Mouse (Mus musculus): ENCODE data around the gene Ccdc43.
"Not testable (repeated sequence)": the region's sequence is repeated elsewhere in the genome, so short reads cannot be mapped to it uniquely, and the experiment has no call there.

The Ccdc43 gene

DNA sequence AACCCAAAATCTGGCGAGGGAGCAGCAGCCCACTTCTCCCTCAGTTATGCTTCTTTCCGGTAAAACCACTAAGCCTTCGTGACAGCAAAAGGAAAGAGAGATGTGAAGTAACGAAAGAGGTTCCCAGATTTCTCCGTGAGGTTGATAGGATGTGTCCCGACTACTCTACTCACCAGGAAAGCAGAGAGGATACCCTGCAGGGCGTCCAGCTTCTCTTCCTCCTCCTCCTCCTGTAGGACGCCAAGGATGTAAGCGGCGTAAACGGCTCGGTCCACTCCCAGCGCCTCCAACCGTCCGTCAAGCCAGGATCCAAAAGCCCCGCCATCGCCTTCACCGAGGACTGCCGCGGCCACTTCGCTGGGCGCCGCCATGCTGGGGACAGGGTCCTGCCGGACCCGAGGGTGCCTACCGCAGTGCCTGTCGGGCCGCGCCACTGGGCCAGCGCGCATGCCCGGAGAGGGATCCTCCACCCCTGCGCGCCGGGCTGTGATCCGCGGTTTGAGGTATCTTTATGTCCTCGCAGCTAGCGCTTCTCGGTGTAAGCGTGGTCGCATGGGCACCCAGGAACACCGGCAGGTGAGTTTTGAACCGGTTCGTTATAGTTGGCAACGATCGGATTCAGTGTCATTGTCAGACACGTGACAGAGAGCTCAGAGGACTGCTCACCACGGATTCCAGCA is at the start of gene Ccdc43:
TSS of gene Ccdc43 (minus strand) at position 445 of the 680 bp plus-strand sequence.
- DNase-seq, result peak; percentile 83

DNA sequence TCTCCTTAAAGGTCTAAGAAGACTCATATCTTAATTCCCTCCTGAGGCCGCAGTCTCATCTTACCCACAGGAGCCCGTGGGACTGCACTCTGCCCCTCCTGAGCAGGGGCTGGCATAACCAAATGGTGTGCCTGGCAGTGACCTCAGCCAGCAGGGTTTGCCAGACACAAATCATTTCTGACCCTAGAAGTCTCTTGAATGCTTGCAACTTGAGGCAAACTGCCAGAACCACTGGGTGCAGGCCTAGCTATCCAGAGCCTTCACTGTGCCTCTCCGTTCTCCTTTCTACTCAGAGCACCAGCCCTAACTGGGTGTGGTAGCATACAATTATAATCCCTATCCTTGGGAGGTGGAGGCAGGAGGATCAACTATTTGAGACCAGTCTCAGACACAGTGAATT is 47.2 kb upstream of the Ccdc43 start:
- no peak for DNase-seq

DNA sequence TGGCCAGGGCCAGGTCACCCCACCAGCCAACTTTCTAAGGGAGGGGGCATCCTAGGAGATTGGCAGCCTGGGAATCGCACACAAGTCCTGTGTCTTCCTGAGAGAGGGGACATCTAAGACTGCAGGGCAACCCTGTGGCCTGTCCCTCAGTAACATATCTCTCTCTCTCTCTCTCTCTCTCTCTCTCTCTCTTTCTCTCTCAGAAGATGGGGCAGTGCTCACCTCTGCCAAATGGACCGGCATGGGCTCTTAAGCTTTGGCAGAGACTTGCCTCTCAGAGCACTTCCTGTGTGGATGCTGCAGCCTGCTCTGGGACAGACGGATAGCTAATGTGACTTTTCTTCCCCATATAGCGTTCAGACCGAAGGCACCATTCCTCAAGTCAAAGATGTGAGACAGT is 45.3 kb upstream of the Ccdc43 start:
- no peak for DNase-seq

DNA sequence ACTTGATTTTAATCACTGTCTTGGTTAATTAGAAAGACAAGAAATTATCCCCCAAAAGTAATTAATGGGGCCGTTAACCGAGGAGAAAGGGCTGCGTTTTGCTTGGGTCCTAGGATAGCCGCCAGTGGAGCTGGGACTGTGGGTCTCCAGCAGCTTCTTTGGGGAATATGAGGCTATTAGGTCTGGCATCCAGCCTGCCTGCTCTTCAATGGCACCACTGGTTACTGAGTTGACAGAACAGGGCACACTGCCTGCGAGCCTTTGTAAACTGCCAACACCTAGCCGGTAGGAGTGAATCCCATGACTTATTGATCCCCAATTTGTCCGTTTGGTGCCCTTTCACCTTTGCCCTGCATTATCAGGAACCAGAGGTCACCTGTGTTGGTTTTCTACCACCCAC is 44.5 kb upstream of the Ccdc43 start:
- DNase-seq, result no peak

- no peak for DNase-seq
These were observed 43.8 kb upstream of the Ccdc43 start for GRCm38 (mm10) chr11:102741129-102741950.

DNA sequence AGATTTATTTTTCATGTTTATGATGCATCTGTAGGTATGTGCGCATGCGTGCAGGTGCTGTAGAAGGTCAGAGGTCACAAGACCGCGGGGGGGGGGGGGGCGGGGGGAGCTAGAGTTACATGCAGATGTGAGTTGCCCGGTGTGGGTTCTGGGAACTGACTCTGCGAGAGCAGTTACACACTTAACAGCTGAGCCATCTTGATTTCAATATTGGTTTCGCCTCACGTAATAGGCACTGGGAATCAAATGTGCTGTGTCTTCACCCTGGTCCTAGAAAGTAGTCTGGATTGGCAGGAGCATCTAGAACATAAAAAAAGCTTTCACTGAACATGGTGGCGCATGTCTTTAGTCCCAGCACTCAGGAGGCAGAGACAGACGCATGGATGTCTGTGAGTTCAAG is 43.1 kb upstream of the Ccdc43 start:
- no peak for DNase-seq

- peak; percentile 61 for DNase-seq
These were observed 41.8 kb upstream of the Ccdc43 start for GRCm38 (mm10) chr11:102739278-102739966.

- DNase-seq, result no peak
These were observed 40.5 kb upstream of the Ccdc43 start for GRCm38 (mm10) chr11:102738046-102738445.

DNA sequence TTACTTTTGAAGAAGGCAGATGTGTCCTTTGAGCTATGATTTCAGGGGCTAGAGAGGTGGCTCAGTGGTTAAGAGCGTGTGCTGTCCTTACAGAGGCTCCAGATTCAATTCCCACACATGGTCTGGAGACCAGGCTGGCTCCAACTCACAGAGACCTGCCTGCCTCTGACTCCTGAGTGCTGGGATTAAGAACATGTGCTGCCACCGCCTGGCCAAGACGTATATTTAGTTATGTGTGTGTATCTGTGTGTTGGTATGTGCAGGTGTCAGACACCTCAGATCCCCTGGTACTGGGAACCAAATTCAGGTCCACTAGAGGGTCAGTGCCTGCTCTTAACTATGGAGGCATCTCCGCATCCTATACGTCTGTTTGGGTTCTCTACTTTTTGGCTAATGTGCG is 37.4 kb upstream of the Ccdc43 start:
- no peak for DNase-seq

- no peak for DNase-seq
These were observed 35.6 kb upstream of the Ccdc43 start for GRCm38 (mm10) chr11:102733146-102733545.

DNA sequence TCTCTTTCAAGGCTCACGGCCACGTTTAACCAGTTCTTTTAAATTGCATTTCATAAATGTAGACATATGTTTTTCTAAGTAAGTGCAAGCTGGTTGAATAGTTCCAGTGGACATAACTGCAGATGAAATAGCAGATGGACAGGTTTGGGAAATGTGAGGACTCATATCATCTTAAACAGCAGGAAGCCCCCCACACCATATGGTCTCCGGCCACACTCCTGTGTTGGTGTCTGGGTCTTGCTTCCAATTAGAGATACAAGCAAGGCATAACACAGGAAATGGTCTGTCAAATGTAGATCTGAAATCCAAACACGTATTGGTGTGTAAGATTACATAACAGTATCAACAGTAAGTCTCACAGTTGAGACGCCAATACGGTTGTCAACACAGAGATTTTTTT is 33.8 kb upstream of the Ccdc43 start:
- no peak for DNase-seq

- no peak for DNase-seq
These were observed 32.3 kb upstream of the Ccdc43 start for GRCm38 (mm10) chr11:102729835-102730234.

DNA sequence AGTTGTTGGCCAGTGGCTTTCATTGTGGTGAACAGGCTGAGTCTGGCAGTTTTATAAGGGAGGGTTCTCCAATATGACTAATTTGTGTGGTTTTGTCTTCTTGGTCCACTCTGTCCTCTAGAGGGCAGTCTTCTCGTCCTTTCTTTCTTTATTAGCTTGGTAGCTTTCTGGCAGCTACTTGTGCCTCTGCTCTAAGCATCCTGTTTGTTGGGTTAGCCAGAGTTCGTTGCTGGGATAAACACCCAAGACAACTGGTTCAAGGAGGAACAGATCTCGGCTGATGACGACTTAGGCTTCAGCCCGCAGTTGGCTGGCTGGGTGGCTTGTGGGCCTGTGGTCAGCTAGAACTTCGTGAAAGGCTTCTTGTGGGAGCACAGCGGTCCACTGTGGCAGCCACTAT is 31.0 kb upstream of the Ccdc43 start:
- DNase-seq, result no peak

DNA sequence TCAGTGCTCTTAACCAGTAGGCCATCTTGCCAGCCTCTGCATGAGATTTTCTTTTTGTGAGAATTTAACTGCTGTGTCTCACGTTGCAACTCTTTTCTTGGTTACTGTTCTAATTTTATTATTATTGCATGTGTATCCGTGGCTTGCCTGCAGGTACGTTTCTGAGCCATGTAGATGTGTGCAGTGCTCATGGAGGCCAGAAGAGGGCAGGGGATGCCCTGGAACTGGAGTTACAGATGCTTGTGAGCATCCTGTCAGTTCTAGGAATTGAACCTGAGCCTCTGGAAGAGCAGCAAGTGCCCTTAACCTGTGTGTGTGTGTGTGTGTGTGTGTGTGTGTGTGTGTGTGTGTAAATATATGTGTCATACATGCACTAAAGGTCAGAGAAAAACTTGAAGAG is 28.0 kb upstream of the Ccdc43 start:
- DNase-seq, result no peak

- no peak for DNase-seq
These were observed 18.6 kb upstream of the Ccdc43 start for GRCm38 (mm10) chr11:102716135-102716534.

DNA sequence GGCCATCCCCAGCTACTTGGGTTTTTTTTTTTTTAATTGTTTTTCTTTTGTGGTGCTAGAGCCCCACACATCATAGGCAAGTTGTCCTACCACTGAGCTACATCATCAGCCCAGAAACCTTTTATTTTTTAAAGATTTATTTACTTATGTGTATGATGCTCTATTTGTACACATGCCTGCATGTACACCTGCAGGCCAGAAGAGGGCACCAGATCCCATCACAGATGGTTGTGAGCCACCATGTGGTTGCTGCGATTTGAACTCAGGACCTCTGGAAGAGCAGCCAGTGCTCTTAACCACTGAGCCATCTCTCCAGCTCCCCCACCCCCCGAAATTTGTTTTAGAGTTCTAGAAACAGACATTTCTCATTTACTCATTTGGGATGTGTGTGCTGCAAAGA is 17.0 kb upstream of the Ccdc43 start:
- DNase-seq, result not testable (repeated sequence)

DNA sequence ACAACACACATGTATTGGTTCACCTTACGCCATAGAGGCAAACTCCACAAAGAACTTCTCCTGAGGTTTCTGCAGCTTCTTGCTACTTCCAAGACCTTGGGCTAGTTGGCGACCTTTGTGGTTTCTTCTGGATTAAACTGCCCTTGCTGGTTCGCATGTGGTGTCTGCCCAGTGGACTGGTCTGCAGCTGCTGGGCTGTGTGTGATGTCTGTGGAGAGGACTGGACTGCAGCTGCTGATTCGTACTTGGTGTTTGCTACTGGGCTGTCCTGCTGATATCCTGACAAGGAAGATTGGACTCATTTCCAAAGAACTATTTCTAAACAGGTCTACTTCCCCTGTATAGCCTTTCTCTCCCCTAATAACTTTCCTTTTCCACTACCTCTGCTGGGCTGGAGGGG is 14.8 kb upstream of the Ccdc43 start:
- no peak for DNase-seq

- not testable (repeated sequence) for DNase-seq
These were observed 4.6 kb upstream of the Ccdc43 start for GRCm38 (mm10) chr11:102702206-102702605.

DNA sequence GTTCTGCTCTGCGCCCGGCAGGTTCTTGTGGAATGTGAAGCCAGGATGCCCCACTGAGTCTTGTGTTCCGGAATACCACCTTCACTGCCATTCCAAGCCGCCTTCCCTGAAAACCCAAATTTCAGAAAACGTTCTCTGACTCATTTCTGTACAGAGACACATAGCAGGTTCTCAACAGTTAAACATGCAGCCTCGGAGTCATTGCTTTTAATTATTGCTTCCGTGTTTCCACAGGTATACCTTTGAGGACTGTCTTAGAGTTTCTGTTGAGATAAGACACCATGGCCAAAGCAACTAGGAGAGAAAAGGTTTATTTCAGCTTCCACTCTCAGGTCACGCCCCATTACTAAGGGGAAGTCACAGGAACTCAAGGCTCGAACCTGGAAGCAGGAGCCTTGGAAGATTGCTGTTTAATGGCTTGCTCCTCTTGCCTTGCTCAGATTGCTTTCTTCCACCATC is 465 bp upstream of the Ccdc43 start:
- no peak for DNase-seq

GRCm38 (mm10) chr11:102695289-102695688 is 2.3 kb downstream of the Ccdc43 start:
- no peak for DNase-seq

- DNase-seq, result peak; percentile 75
These were observed 7.4 kb downstream of the Ccdc43 start for GRCm38 (mm10) chr11:102690162-102690561.

- no peak for DNase-seq
These were observed 31.7 kb downstream of the Ccdc43 start for GRCm38 (mm10) chr11:102665637-102666435.

DNA sequence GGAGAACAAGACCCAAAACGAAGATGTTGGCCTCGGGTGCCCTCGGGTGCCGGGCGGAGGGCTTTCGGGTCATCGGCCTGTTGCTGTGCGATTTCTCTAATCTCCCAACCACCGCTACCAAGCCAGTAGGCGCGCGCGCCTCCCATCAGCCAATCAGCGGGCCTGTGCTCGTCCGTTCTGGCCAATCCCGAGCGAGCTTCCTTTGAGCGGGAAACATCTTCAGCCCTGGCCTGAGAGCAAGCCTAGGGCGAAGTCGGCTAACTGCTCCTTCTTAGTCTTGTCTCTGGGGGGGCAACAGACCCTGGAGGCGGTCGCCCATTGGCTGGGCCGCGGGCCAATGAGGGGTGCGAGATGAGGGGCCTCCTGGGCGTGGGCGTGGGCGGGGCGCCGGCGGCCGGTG is 32.4 kb downstream of the Ccdc43 start:
- DNase-seq, result no peak
